Mouse (Mus musculus) T-helper 1 cell (primary cell): Measurements from ENCODE around the gene Rreb1.
"Not testable (repeated sequence)": the region's sequence is repeated elsewhere in the genome, so short reads cannot be mapped to it uniquely, and the experiment has no call there.

Source experiments
- in situ Hi-C: fragments of 300-600 bp; cut with MboI, MseI; formaldehyde crosslinking; loops from one replicate; pipeline ENCODE4 v1.15.1; 2025; ENCODE audit warnings: high pct_unique_total_duplicates

The Rreb1 gene

GRCm38 (mm10) chr13:37826994-37827262, 48.7 kb downstream of the Rreb1 start:
- in situ Hi-C loops = no loop called here

- in situ Hi-C loops = no loop called here
Measured at GRCm38 (mm10) chr13:37827263-37827995, 49.2 kb downstream of the Rreb1 start.

- in situ Hi-C loops = no loop called here
Measured at GRCm38 (mm10) chr13:37827996-37828579, 49.9 kb downstream of the Rreb1 start.

- in situ Hi-C loops = no loop called here
Measured at GRCm38 (mm10) chr13:37828928-37829327, 50.7 kb downstream of the Rreb1 start.

GRCm38 (mm10) chr13:37830256-37830655, 52.1 kb downstream of the Rreb1 start:
- in situ Hi-C loops = no loop called here

GRCm38 (mm10) chr13:37830874-37831311, 52.7 kb downstream of the Rreb1 start:
- in situ Hi-C loops = no loop called here

GRCm38 (mm10) chr13:37832481-37832880, 54.3 kb downstream of the Rreb1 start:
- in situ Hi-C loops = no loop called here

GRCm38 (mm10) chr13:37833500-37833899, 55.3 kb downstream of the Rreb1 start:
- in situ Hi-C loops = no loop called here

- in situ Hi-C loops = no loop called here
Measured at GRCm38 (mm10) chr13:37835296-37835695, 57.1 kb downstream of the Rreb1 start.

- in situ Hi-C loops = not testable (repeated sequence)
Measured at GRCm38 (mm10) chr13:37835811-37836210, 57.6 kb downstream of the Rreb1 start.

GRCm38 (mm10) chr13:37837372-37837771, 59.2 kb downstream of the Rreb1 start:
- in situ Hi-C loops = no loop called here

- in situ Hi-C loops = no loop called here
Measured at GRCm38 (mm10) chr13:37838260-37839183, 60.3 kb downstream of the Rreb1 start.

GRCm38 (mm10) chr13:37843241-37843640, 65.0 kb downstream of the Rreb1 start:
- in situ Hi-C loops = no loop called here

GRCm38 (mm10) chr13:37843844-37844243, 65.6 kb downstream of the Rreb1 start:
- in situ Hi-C loops = no loop called here

- in situ Hi-C loops = no loop called here
Measured at GRCm38 (mm10) chr13:37845156-37845555, 67.0 kb downstream of the Rreb1 start.

- in situ Hi-C loops = no loop called here
Measured at GRCm38 (mm10) chr13:37845641-37846040, 67.4 kb downstream of the Rreb1 start.

GRCm38 (mm10) chr13:37846507-37846906, 68.3 kb downstream of the Rreb1 start:
- in situ Hi-C loops = no loop called here

GRCm38 (mm10) chr13:37846962-37847570, 68.9 kb downstream of the Rreb1 start:
- in situ Hi-C loops = no loop called here

- in situ Hi-C loops = no loop called here
Measured at GRCm38 (mm10) chr13:37847601-37848358, 69.6 kb downstream of the Rreb1 start.

- in situ Hi-C loops = no loop called here
Measured at GRCm38 (mm10) chr13:37848438-37848837, 70.2 kb downstream of the Rreb1 start.

- in situ Hi-C loops = no loop called here
Measured at GRCm38 (mm10) chr13:37851617-37852016, 73.4 kb downstream of the Rreb1 start.
